Mouse (Mus musculus) forebrain, postnatal 0 days (tissue): ENCODE measurements at regions not wholly inside any gene's neighbourhood (a gene's known extent, or its start where the extent isn't known, plus 50 kb on each side); places are given as distances from the start of the nearest gene placed in this dataset.

Experiments
- ATAC-seq: fragments of 200-750 bp; cut with Nextera tagmentation; 2 replicates; pipeline ENCODE4 v1.8.0; 2017; ENCODE audit warnings: mild to moderate bottlenecking, moderate library complexity
- DNase-seq: peaks from one replicate; pipeline ENCODE4 v3.0.0-alpha.2; 2015
- H3K27ac ChIP-seq: fragments of 300-500 bp; sonication (generic); 2 replicates; pipeline ENCODE4 v1.5.1; 2014; ENCODE audit warnings: low read depth, mild to moderate bottlenecking, antibody characterized with exemption, low read length, moderate library complexity, mixed read lengths
- H3K27me3 ChIP-seq: fragments of 300-500 bp; sonication (generic); 2 replicates; pipeline ENCODE4 v1.6.1; 2014; ENCODE audit warnings: mild to moderate bottlenecking, low read length, mixed read lengths; ENCODE audit not compliant: insufficient read depth
- H3K36me3 ChIP-seq: fragments of 300-500 bp; sonication (generic); 2 replicates; pipeline ENCODE4 v1.6.1; 2014; ENCODE audit warnings: mild to moderate bottlenecking, moderate library complexity; ENCODE audit not compliant: insufficient read depth
- H3K4me1 ChIP-seq: fragments of 300-500 bp; sonication (generic); 2 replicates; pipeline ENCODE4 v1.6.1; 2014; ENCODE audit warnings: antibody characterized with exemption; ENCODE audit not compliant: insufficient read depth
- H3K4me2 ChIP-seq: fragments of 300-500 bp; sonication (generic); 2 replicates; pipeline ENCODE4 v1.6.1; 2014; ENCODE audit warnings: low read depth, mild to moderate bottlenecking, moderate library complexity
- H3K4me3 ChIP-seq: fragments of 300-500 bp; sonication (generic); 2 replicates; pipeline ENCODE4 v1.5.1; 2014; ENCODE audit warnings: low read depth, low read length, mixed read lengths
- H3K9ac ChIP-seq: fragments of 300-500 bp; sonication (generic); 2 replicates; pipeline ENCODE4 v1.6.1; 2014; ENCODE audit warnings: mild to moderate bottlenecking
- H3K9me3 ChIP-seq: fragments of 300-500 bp; sonication (generic); 2 replicates; pipeline ENCODE4 v1.6.1; 2016; ENCODE audit warnings: low read length
- CTCF ChIP-seq: sonication (generic); IDR thresholded peaks from 2 replicates; pipeline ENCODE4 v1.5.1; 2016; ENCODE audit warnings: antibody characterized with exemption, control low read depth, low read depth
- WGBS: fragments of 180-500 bp; shearing (Covaris S2); extraction: QIAGEN DNeasy Blood & Tissue Kit; methylation state at CpG from one replicate; pipeline ENCODE4 v1.1.7; 2014; 5-methylcytosine and 5-hydroxymethylcytosine counted together

GRCm38 (mm10) chr8:49845575-49845974, 1001.8 kb upstream of the Tenm3 start:
- WGBS = 81% methylated on average over 3 of the region's 3 CpGs
- Histone ChIP-seq H3K4me1 (no peaks in the 10 kb centered on the region), H3K9me3 (no peaks in the 10 kb centered on the region), H3K36me3 (no peaks in the 10 kb centered on the region), H3K9ac (no peak overlapping the region), H3K4me2 (no peak overlapping the region), H3K27ac (no peak overlapping the region), H3K4me3 (no peak overlapping the region), H3K27me3 (no peaks in the 10 kb centered on the region)
- DNase-seq (no peak), ATAC-seq (no peak)
- no peak for TF ChIP-seq CTCF

- no peak for TF ChIP-seq CTCF
- no peak overlapping the region for H3K27ac ChIP-seq
- no peak overlapping the region for H3K9ac ChIP-seq
- ATAC-seq (no peak), DNase-seq (no peak)
- H3K4me3 ChIP-seq = no peak overlapping the region
- no peak overlapping the region for H3K4me2 ChIP-seq
- no peaks in the 10 kb centered on the region for H3K4me1 ChIP-seq
- no peaks in the 10 kb centered on the region for H3K27me3 ChIP-seq
- no peaks in the 10 kb centered on the region for H3K36me3 ChIP-seq
- no peaks in the 10 kb centered on the region for H3K9me3 ChIP-seq
Measured at GRCm38 (mm10) chr8:49831970-49832369, 988.2 kb upstream of the Tenm3 start.

DNA sequence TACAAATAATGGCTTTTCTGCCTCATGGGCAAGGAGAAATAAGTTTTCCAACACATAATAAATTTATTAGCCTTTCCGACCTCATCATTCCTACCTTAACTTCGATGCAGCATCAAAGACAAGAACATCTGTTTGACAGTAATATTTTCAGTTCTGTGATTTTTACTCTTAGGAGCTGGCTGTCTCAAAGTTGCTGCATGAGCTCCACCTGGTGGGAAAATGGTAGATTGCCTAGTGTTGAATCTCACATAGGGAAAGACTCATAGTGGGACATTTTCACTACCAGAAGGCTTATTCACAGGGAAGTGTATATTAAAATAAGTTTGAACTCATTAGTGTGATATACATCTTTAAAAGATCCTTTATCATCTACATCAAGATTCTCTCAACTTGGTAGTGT, 985.6 kb upstream of the Tenm3 start:
- H3K27ac ChIP-seq = no peak overlapping the region
- H3K9ac ChIP-seq = no peak overlapping the region
- H3K9me3 ChIP-seq = no peaks in the 10 kb centered on the region
- H3K36me3 ChIP-seq = no peaks in the 10 kb centered on the region
- peak; percentile 91 for TF ChIP-seq CTCF
- H3K4me2 ChIP-seq = no peak overlapping the region
- DNase-seq (peak; percentile 89), ATAC-seq (peak; percentile 34; the same call in 1 of the 2 replicates)
- H3K4me1 ChIP-seq = no peaks in the 10 kb centered on the region
- H3K4me3 ChIP-seq = no peak overlapping the region
- no peaks in the 10 kb centered on the region for H3K27me3 ChIP-seq
- WGBS = 10% methylated on average over 2 of the region's 2 CpGs

DNA sequence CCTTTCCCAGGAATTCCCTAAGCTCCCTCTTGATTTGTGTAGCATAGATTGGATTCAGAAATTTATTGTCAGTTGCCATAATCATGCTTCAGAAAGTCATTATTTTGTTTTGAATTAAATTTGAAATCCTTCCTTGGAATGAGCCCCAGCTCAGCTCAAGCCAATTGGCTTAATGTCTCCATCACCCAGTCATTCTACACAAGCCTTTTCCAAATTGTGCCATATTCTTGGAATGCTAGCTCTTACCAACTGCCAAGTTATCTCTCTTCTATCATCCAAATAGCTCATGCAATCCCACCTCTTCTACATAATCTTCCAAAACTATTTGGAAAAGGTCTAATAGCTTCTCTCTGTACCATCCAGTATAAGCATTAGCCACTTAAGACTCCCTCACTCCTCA, 982.5 kb upstream of the Tenm3 start:
- Histone ChIP-seq H3K9ac (no peak overlapping the region), H3K27ac (no peak overlapping the region), H3K4me2 (no peak overlapping the region), H3K4me3 (no peak overlapping the region), H3K36me3 (no peaks in the 10 kb centered on the region), H3K27me3 (no peaks in the 10 kb centered on the region), H3K9me3 (no peaks in the 10 kb centered on the region), H3K4me1 (no peaks in the 10 kb centered on the region)
- ATAC-seq (peak; percentile 57; the same call in 1 of the 2 replicates), DNase-seq (peak; percentile 66)
- no peak for TF ChIP-seq CTCF

DNA sequence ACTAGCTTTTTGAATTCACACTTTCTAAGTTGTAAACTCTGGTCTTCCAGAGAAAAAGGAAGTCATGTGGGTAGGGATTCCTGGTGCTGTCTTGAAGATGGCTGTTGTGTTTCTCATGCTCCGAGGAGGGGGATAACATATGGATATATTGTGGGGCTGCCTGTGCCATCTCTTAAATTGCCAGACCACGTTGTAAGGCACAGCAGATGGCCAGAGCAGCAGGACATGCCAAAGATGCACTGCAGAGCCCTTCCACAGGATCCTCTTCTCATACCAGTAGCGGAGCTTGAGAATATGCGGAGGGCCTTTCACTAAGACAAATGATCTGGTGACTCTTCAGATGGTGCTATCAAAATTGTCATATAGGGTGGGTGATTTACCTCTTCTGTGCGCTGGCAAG, 981.2 kb upstream of the Tenm3 start:
- Histone ChIP-seq H3K27me3 (no peaks in the 10 kb centered on the region), H3K4me2 (no peak overlapping the region), H3K27ac (no peak overlapping the region), H3K4me1 (no peaks in the 10 kb centered on the region), H3K9me3 (no peaks in the 10 kb centered on the region), H3K4me3 (no peak overlapping the region), H3K9ac (no peak overlapping the region), H3K36me3 (no peaks in the 10 kb centered on the region)
- peak; percentile 45 for DNase-seq
- 66% methylated on average over 5 of the region's 5 CpGs for WGBS
- ATAC-seq = peak; percentile 81
- no peak for TF ChIP-seq CTCF

DNA sequence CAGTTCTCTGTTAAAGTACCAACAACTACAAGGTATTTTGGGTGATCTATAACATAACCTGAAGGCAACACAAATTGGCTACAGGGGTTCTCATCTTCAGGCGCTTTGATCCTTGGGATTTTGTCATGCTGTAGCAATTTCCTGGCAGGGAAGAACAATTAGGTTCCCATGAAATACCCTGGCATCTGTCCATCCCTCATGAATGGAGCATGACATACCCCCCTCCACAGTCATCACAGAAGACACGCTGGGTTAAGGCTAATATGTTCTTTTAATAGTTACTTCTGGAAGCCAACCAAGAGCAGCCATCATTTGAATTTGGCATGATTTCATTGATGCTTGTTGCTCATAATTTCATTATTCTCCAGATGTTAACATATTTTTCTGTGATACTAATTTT, 979.0 kb upstream of the Tenm3 start:
- no peaks in the 10 kb centered on the region for H3K27me3 ChIP-seq
- 39% methylated on average over 2 of the region's 2 CpGs for WGBS
- no peak overlapping the region for H3K9ac ChIP-seq
- no peaks in the 10 kb centered on the region for H3K4me1 ChIP-seq
- H3K36me3 ChIP-seq = no peaks in the 10 kb centered on the region
- TF ChIP-seq CTCF = no peak
- no peak overlapping the region for H3K4me2 ChIP-seq
- H3K27ac ChIP-seq = no peak overlapping the region
- no peaks in the 10 kb centered on the region for H3K9me3 ChIP-seq
- no peak overlapping the region for H3K4me3 ChIP-seq
- no peak for DNase-seq
- no peak for ATAC-seq

GRCm38 (mm10) chr8:49799236-49799635, 955.5 kb upstream of the Tenm3 start:
- no peak for ATAC-seq
- WGBS = 66% methylated on average over 2 of the region's 2 CpGs
- no peak overlapping the region for H3K9ac ChIP-seq
- no peak for TF ChIP-seq CTCF
- no peak overlapping the region for H3K4me2 ChIP-seq
- H3K4me1 ChIP-seq = no peaks in the 10 kb centered on the region
- no peak overlapping the region for H3K27ac ChIP-seq
- no peak for DNase-seq
- H3K36me3 ChIP-seq = no peaks in the 10 kb centered on the region
- H3K27me3 ChIP-seq = no peaks in the 10 kb centered on the region
- H3K9me3 ChIP-seq = no peaks in the 10 kb centered on the region
- H3K4me3 ChIP-seq = no peak overlapping the region

DNA sequence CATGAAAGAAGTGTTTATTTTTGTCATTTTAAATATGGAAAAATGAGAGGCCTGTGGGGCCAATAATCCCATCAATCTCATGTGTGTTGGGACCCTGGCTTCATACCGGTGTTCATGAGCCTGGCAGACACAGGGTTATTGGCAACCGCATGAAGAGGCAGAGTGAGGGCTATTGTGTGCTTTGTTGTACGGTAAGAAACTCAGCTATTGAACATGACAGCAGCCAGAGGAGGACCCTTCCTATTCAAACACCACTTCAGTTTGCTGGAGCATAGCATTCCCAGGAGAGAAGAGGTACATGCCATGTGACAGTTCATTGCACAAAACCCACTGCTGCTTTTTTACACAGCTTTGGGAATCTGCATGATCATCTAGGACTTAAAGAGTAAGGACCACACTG, 953.0 kb upstream of the Tenm3 start:
- Histone ChIP-seq H3K27me3 (no peaks in the 10 kb centered on the region), H3K27ac (no peak overlapping the region), H3K4me3 (no peak overlapping the region), H3K9me3 (no peaks in the 10 kb centered on the region), H3K4me2 (no peak overlapping the region), H3K36me3 (no peaks in the 10 kb centered on the region), H3K4me1 (no peaks in the 10 kb centered on the region), H3K9ac (no peak overlapping the region)
- 22% methylated on average over 3 of the region's 3 CpGs for WGBS
- no peak for TF ChIP-seq CTCF
- ATAC-seq (no peak), DNase-seq (no peak)
